Mouse (Mus musculus) bone marrow macrophage, adult 2 months (primary cell): ENCODE measurements around the gene Tmem262. TPM values are rescaled to one million over a fixed set of nuclear protein-coding genes. Genes with fewer than 3 reads are reported as not detected.
A peak's percentile ranks its signal among the peaks of the same experiment; 100 is the strongest.
"Not testable (repeated sequence)": the region's sequence is repeated elsewhere in the genome, so short reads cannot be mapped to it uniquely, and the experiment has no call there.

Experiments used
- H3K27ac ChIP-seq: 2 replicates; pipeline ENCODE4 v1.5.1; 2012; ENCODE audit warnings: low read depth, low read length; ENCODE audit not compliant: insufficient read depth
- H3K4me1 ChIP-seq: 2 replicates; pipeline ENCODE4 v1.6.1; 2012; ENCODE audit warnings: low read length; ENCODE audit not compliant: control insufficient read depth, insufficient read depth
- H3K4me3 ChIP-seq: 2 replicates; pipeline ENCODE4 v1.5.1; 2012; ENCODE audit warnings: mild to moderate bottlenecking, low read length, moderate library complexity; ENCODE audit not compliant: insufficient read depth
- CTCF ChIP-seq: IDR thresholded peaks from 2 replicates; pipeline ENCODE4 v1.5.1; 2012; ENCODE audit warnings: low read depth, mild to moderate bottlenecking, low read length, moderate library complexity
- POLR2A ChIP-seq: IDR thresholded peaks from 2 replicates; pipeline ENCODE4 v1.6.1; 2012; ENCODE audit warnings: mild to moderate bottlenecking, low read depth, low read length, borderline replicate concordance
- polyA plus RNA-seq: library from polyadenylated mRNA; stranded (reverse); fragments of >200 nt; gene quantifications from 2 replicates; pipeline ENCODE4 v1.2.4, GENCODE M21; 2012; ENCODE audit not compliant: missing spikeins, insufficient read depth, insufficient read length

Tmem262 gene
- not detected in 2 replicates for polyA plus RNA-seq

- TF ChIP-seq POLR2A = no peak
- TF ChIP-seq CTCF = no peak
- H3K4me1 ChIP-seq = peaks cover 18% of the 10 kb centered on the region
- no peak within 1 kb of the TSS for H3K27ac ChIP-seq
Observed at GRCm38 (mm10) chr19:6079983-6080480, at the start of gene Tmem262. Tmem262 (plus strand) TSS chr19:6080033.

GRCm38 (mm10) chr19:6030520-6031280 is 49.1 kb upstream of the Tmem262 start:
- Histone ChIP-seq H3K27ac (no peak overlapping the region), H3K4me3 (no peak overlapping the region), H3K4me1 (no peaks in the 10 kb centered on the region)
- TF ChIP-seq POLR2A = no peak
- no peak for TF ChIP-seq CTCF

More at GRCm38 (mm10) chr19:6079983-6080480, at the start of gene Tmem262:
- no peak within 1 kb of the TSS for H3K4me3 ChIP-seq

GRCm38 (mm10) chr19:6035966-6036585 is 43.8 kb upstream of the Tmem262 start:
- H3K4me3 ChIP-seq = no peak overlapping the region
- H3K27ac ChIP-seq = no peak overlapping the region
- no peak for TF ChIP-seq POLR2A
- no peak for TF ChIP-seq CTCF
- peaks cover 2% of the 10 kb centered on the region for H3K4me1 ChIP-seq

GRCm38 (mm10) chr19:6037695-6038094 is 42.1 kb upstream of the Tmem262 start:
- Histone ChIP-seq H3K27ac (no peak overlapping the region), H3K4me1 (peaks cover 2% of the 10 kb centered on the region), H3K4me3 (no peak overlapping the region)
- TF ChIP-seq POLR2A (no peak), CTCF (no peak)

- peaks cover 2% of the 10 kb centered on the region for H3K4me1 ChIP-seq
- H3K27ac ChIP-seq = no peak overlapping the region
- no peak overlapping the region for H3K4me3 ChIP-seq
- TF ChIP-seq CTCF = no peak
- TF ChIP-seq POLR2A = no peak
Observed at GRCm38 (mm10) chr19:6038326-6038725, 41.5 kb upstream of the Tmem262 start.

- H3K4me1 ChIP-seq = peaks cover 3% of the 10 kb centered on the region
Observed at GRCm38 (mm10) chr19:6040002-6040401, 39.8 kb upstream of the Tmem262 start.

GRCm38 (mm10) chr19:6042293-6042692 is 37.5 kb upstream of the Tmem262 start:
- Histone ChIP-seq H3K4me3 (no peak overlapping the region), H3K4me1 (peaks cover 5% of the 10 kb centered on the region), H3K27ac (no peak overlapping the region)
- TF ChIP-seq CTCF = no peak
- TF ChIP-seq POLR2A = no peak

More at GRCm38 (mm10) chr19:6040002-6040401, 39.8 kb upstream of the Tmem262 start:
- H3K27ac ChIP-seq = no peak overlapping the region
- H3K4me3 ChIP-seq = no peak overlapping the region
- no peak for TF ChIP-seq POLR2A
- no peak for TF ChIP-seq CTCF

- H3K4me1 ChIP-seq = peaks cover 13% of the 10 kb centered on the region
- H3K4me3 ChIP-seq, H3K27ac ChIP-seq: not testable (repeated sequence)
Observed at GRCm38 (mm10) chr19:6044102-6044501, 35.7 kb upstream of the Tmem262 start.

GRCm38 (mm10) chr19:6045366-6046293 is 34.2 kb upstream of the Tmem262 start:
- Histone ChIP-seq H3K4me3 (peak overlapping the region; percentile 85), H3K4me1 (peaks cover 13% of the 10 kb centered on the region), H3K27ac (peak overlapping the region; percentile 97)
- TF ChIP-seq POLR2A = no peak
- TF ChIP-seq CTCF = no peak
